Mouse (Mus musculus): ENCODE data around the gene Sirt2. TPM values are rescaled to one million over a fixed set of nuclear protein-coding genes. Genes with fewer than 3 reads are reported as not detected.

Gene Sirt2
- polyA plus RNA-seq, 1 experiment from 2014 or later, result 63.7 TPM

DNA sequence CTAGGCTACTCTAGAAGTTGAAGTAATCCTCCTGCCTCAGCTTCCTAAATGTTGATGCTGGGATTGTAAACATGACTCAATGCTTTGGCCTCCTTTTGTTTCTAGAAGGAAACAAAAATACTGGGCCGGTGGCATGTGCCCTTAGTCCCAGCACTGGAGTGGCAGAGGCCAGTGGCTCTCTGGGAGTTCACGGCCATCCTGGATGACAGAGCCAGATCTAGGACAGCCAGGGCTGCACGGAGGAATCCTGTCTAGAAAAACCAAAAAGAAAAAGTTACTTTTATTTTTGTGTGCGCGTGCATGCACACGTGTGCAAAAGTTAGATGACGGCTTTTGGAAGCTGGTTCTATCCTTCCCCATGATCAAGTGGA, 59.9 kb downstream of the Sirt2 start:
- H3K4me2 ChIP-seq (ENCODE audit: low read depth, low read length), result peak overlapping the region; percentile 57
- H3K4me1 ChIP-seq (ENCODE audit: control insufficient read depth, insufficient read depth, low read length), result peaks cover 30% of the 10 kb centered on the region
- H3K9me3 ChIP-seq (replicated peaks; ENCODE audit: control insufficient read depth, low read length), result no peaks in the 10 kb centered on the region
- 94% methylated on average over 7 of the region's 7 CpGs for WGBS
- H3K9ac ChIP-seq (ENCODE audit: low read length), result no peak overlapping the region
- H3K27ac ChIP-seq (ENCODE audit: low read length), result peak overlapping the region; percentile 97
- H3K4me3 ChIP-seq (replicated peaks; ENCODE audit: low read length), result peak overlapping the region; percentile 63; the same call in 1 of the 2 replicates
- ATAC-seq (ENCODE audit: insufficient read depth, low FRiP score), result no peak
- H3K36me3 ChIP-seq (ENCODE audit: control insufficient read depth, insufficient read depth, low read length), result peaks cover 23% of the 10 kb centered on the region; the same call in 1 of the 2 replicates
- no peaks in the 10 kb centered on the region for H3K27me3 ChIP-seq (ENCODE audit: control insufficient read depth, insufficient read depth, low read length)

DNA sequence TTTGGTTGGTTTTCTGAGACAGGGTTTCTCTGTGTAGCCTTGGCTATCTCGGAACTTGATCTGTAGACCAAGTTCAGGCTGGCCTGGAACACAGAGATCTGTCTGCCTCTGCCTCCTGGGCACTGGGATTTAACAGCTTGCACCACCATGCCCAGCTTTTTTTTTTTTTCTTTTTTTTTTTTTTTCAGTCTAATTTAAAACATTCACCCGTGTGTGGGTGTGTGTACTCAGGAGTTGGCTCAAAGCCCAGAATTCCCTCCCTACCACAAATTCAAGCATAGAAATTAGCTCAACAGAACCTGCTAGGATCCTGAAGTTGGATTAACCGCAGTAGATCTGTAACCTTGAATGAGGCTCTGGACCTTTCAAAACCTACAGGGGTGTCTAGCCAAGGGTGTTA, 60.8 kb downstream of the Sirt2 start:
- Histone ChIP-seq H3K4me1 (ENCODE audit: control insufficient read depth, insufficient read depth, low read length) (peaks cover 32% of the 10 kb centered on the region), H3K4me3 (replicated peaks; ENCODE audit: low read length) (no peak overlapping the region), H3K9me3 (replicated peaks; ENCODE audit: control insufficient read depth, low read length) (no peaks in the 10 kb centered on the region), H3K27me3 (ENCODE audit: control insufficient read depth, insufficient read depth, low read length) (no peaks in the 10 kb centered on the region), H3K9ac (ENCODE audit: low read length) (no peak overlapping the region), H3K4me2 (ENCODE audit: low read depth, low read length) (no peak overlapping the region), H3K27ac (ENCODE audit: low read length) (peak overlapping the region; percentile 42; the same call in 1 of the 2 replicates), H3K36me3 (ENCODE audit: control insufficient read depth, insufficient read depth, low read length) (peaks cover 20% of the 10 kb centered on the region; the same call in 1 of the 2 replicates)
- 35% methylated on average over 3 of the region's 3 CpGs for WGBS
- no peak for ATAC-seq (ENCODE audit: insufficient read depth, low FRiP score)

DNA sequence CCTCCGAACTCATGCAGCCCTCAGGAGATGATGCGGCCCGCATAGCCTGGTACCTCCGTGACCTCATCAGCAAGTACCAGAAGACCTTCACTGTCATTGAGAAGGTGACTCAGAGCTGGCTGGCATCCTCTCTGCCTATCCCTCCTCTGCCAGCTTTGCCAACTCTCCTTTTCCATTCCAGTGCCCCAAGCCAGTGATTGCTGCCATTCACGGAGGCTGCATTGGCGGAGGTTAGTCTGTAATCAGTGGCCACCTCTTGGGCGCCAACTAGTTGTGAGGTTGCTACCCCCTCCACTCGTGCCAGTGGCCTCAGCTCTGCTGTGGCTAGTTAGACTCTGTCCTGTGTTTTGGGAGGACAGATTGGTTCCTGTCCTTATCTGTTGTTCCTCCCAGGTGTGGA, 63.3 kb downstream of the Sirt2 start:
- Histone ChIP-seq H3K9ac (ENCODE audit: low read length) (no peak overlapping the region), H3K36me3 (ENCODE audit: control insufficient read depth, insufficient read depth, low read length) (peaks cover 18% of the 10 kb centered on the region; the same call in 1 of the 2 replicates), H3K27me3 (ENCODE audit: control insufficient read depth, insufficient read depth, low read length) (no peaks in the 10 kb centered on the region), H3K4me3 (replicated peaks; ENCODE audit: low read length) (no peak overlapping the region), H3K27ac (ENCODE audit: low read length) (no peak overlapping the region), H3K9me3 (replicated peaks; ENCODE audit: control insufficient read depth, low read length) (no peaks in the 10 kb centered on the region), H3K4me1 (ENCODE audit: control insufficient read depth, insufficient read depth, low read length) (peaks cover 17% of the 10 kb centered on the region), H3K4me2 (ENCODE audit: low read depth, low read length) (no peak overlapping the region)
- ATAC-seq (ENCODE audit: insufficient read depth, low FRiP score), result no peak
- WGBS, result 93% methylated on average over 8 of the region's 8 CpGs

DNA sequence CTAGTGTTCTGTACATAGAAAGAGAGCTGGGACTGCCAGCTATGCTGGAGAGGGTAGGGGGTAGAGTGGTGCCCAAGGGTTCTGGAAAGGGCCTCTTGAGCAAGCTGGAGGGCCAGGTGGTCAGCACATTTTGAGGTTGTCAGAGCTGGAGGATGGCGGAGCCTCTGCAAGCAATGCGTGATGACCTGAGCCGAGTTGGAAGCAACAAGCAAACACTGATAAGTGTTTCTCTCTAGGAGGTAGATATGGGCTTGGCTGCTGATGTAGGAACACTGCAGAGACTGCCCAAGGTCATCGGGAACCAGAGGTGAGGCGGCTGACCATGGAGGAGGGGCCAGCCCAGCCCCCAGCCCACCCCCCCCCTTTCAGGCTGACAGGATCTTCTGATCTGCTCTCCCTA, 64.4 kb downstream of the Sirt2 start:
- Histone ChIP-seq H3K4me3 (replicated peaks; ENCODE audit: low read length) (no peak overlapping the region), H3K9ac (ENCODE audit: low read length) (no peak overlapping the region), H3K27me3 (ENCODE audit: control insufficient read depth, insufficient read depth, low read length) (no peaks in the 10 kb centered on the region), H3K36me3 (ENCODE audit: control insufficient read depth, insufficient read depth, low read length) (peaks cover 18% of the 10 kb centered on the region; the same call in 1 of the 2 replicates), H3K4me1 (ENCODE audit: control insufficient read depth, insufficient read depth, low read length) (peaks cover 12% of the 10 kb centered on the region), H3K4me2 (ENCODE audit: low read depth, low read length) (no peak overlapping the region), H3K27ac (ENCODE audit: low read length) (peak overlapping the region; percentile 80; the same call in 1 of the 2 replicates), H3K9me3 (replicated peaks; ENCODE audit: control insufficient read depth, low read length) (no peaks in the 10 kb centered on the region)
- 67% methylated on average over 5 of the region's 5 CpGs for WGBS
- ATAC-seq (ENCODE audit: insufficient read depth, low FRiP score), result no peak

DNA sequence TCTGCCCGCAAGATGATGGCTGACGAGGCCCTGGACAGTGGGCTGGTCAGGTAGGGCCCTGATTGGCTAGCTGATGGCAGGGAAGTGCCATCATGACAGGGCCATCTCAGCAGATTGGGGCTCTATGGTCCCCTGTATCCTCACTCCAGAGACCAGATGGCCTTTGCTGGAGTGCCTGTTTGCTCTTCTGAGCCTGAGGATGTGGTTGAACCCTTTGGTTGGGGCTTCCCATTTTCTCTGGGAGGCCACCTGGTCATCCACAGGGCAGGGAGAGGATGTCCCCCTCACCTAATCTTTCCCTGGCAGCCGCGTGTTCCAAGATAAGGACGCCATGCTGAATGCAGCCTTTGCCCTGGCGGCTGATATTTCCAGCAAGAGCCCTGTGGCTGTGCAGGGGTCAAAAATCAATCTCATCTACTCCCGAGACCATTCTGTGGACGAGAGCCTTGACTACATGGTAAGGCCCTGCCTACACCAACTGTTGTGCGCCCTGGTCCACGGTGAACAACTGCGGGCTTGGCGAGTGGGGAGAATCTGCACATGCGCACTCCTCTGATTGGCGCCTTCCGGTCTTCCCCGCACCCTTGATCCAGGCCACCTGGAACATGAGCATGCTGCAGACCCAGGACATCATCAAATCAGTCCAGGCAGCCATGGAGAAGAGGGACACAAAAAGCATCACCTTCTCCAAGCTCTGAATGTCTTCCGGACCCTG, 65.0 kb downstream of the Sirt2 start:
- H3K4me2 ChIP-seq (ENCODE audit: low read depth, low read length), result no peak overlapping the region
- H3K27me3 ChIP-seq (ENCODE audit: control insufficient read depth, insufficient read depth, low read length), result no peaks in the 10 kb centered on the region
- peaks cover 18% of the 10 kb centered on the region; the same call in 1 of the 2 replicates for H3K36me3 ChIP-seq (ENCODE audit: control insufficient read depth, insufficient read depth, low read length)
- H3K9me3 ChIP-seq (replicated peaks; ENCODE audit: control insufficient read depth, low read length), result no peaks in the 10 kb centered on the region
- no peak overlapping the region for H3K4me3 ChIP-seq (replicated peaks; ENCODE audit: low read length)
- H3K4me1 ChIP-seq (ENCODE audit: control insufficient read depth, insufficient read depth, low read length), result peaks cover 8% of the 10 kb centered on the region
- no peak for ATAC-seq (ENCODE audit: insufficient read depth, low FRiP score)
- no peak overlapping the region for H3K9ac ChIP-seq (ENCODE audit: low read length)
- 77% methylated on average over 17 of the region's 17 CpGs for WGBS
- H3K27ac ChIP-seq (ENCODE audit: low read length), result peak overlapping the region; percentile 80

DNA sequence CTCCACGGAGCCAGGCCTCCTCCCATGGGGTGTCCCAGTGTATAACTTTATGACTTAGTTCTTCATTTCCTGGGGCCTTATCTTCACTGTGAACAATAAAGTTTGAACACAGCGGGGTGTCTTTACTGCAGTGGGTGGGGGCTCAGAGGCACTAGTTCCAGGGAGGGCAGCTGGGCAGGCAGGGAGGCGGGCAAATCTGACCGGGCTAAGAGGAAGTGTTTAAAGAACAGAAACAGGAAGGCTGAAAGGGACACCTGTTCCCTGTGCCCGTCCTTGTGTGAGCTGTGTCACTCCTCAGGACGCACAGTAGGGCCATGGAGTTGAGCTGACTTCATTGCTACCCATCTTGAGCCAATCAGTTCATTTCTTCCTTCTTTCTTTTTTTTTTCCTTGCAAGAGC, 65.6 kb downstream of the Sirt2 start:
- H3K27me3 ChIP-seq (ENCODE audit: control insufficient read depth, insufficient read depth, low read length), result no peaks in the 10 kb centered on the region

DNA sequence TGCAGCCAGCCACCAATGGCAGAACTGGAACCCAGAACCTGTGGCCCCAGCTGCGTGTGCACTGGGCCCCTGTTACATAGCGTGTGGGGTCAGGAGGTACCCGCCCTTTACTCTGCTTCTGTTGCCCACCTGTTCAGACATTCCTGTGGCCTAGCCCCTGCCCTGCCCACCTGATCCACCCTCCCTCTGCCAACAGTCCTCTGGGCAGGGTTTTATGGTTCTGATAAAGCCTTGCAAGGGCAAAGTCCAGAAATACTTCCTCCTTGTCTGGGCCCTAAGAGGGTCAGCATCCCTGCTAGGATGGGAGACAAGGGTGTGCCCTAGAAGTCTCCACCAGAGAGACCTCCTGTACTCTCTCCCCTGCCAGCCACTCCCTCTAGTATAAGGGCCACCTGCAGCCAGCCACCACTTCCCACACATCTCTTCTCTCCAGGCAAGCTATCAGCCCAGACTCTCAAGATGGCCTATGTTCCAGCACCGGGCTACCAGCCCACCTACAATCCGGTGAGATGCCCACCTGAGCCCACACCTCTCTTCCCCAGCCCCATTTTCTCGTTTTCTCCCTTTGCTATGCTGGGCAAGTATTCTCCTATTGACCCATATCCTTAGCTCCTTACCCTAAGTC, 67.3 kb downstream of the Sirt2 start, which contains the start of gene Lgals4:
Gene Lgals4, plus strand, starts transcription at position 132 of the 625 bp plus-strand sequence.
- H3K4me2 ChIP-seq (ENCODE audit: low read depth, low read length), result peak within 1 kb of the TSS; percentile 31
- H3K4me1 ChIP-seq (ENCODE audit: control insufficient read depth, insufficient read depth, low read length), result peaks cover 3% of the 10 kb centered on the region
- H3K27ac ChIP-seq (ENCODE audit: low read length), result peak within 1 kb of the TSS; percentile 87
- H3K27me3 ChIP-seq (ENCODE audit: control insufficient read depth, insufficient read depth, low read length), result no peaks in the 10 kb centered on the region
- ATAC-seq (ENCODE audit: insufficient read depth, low FRiP score), result peak; percentile 80
- peak within 1 kb of the TSS; percentile 20 for H3K9ac ChIP-seq (ENCODE audit: low read length)
- no peaks in the 10 kb centered on the region for H3K9me3 ChIP-seq (replicated peaks; ENCODE audit: control insufficient read depth, low read length)
- WGBS, result 64% methylated on average over 6 of the region's 6 CpGs
- peaks cover 18% of the 10 kb centered on the region; the same call in 1 of the 2 replicates for H3K36me3 ChIP-seq (ENCODE audit: control insufficient read depth, insufficient read depth, low read length)
- peak within 1 kb of the TSS; percentile 31 for H3K4me3 ChIP-seq (replicated peaks; ENCODE audit: low read length)

More for the DNA sequence above, 65.6 kb downstream of the Sirt2 start:
- 48% methylated on average over 6 of the region's 6 CpGs for WGBS
- H3K9ac ChIP-seq (ENCODE audit: low read length), result no peak overlapping the region
- H3K4me2 ChIP-seq (ENCODE audit: low read depth, low read length), result no peak overlapping the region
- H3K9me3 ChIP-seq (replicated peaks; ENCODE audit: control insufficient read depth, low read length), result no peaks in the 10 kb centered on the region
- H3K4me1 ChIP-seq (ENCODE audit: control insufficient read depth, insufficient read depth, low read length), result peaks cover 8% of the 10 kb centered on the region
- peak overlapping the region; percentile 80 for H3K27ac ChIP-seq (ENCODE audit: low read length)
- peak; percentile 30; the same call in 1 of the 2 replicates for ATAC-seq (ENCODE audit: insufficient read depth, low FRiP score)
- H3K4me3 ChIP-seq (replicated peaks; ENCODE audit: low read length), result no peak overlapping the region
- H3K36me3 ChIP-seq (ENCODE audit: control insufficient read depth, insufficient read depth, low read length), result peaks cover 18% of the 10 kb centered on the region; the same call in 1 of the 2 replicates

DNA sequence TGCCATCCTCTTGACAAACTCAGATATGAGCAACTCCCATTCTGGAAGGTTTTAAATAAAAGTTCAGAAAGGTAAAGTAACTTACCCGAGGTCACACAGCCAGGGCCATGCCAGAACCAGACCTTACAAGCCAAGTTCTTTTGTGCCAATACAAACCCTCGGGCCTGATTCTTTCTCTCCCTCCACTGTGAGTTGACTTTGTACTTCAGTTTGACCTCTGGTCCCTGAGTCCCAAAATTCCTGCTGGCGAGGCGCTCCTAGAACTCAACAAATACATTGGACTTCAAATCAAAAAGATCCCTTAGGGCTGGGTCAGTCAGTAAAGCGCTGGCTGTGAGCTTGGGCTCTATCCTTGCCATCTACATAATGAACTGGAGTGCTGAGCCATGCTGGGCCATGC, 70.4 kb downstream of the Sirt2 start:
- 0 out of 2 replicates have a peak overlapping the region, but pooled peaks have one; percentile 2 for H3K4me2 ChIP-seq (ENCODE audit: low read depth, low read length)
- 0 out of 2 replicates have a peak overlapping the region, but pooled peaks have one; percentile 7 for H3K27ac ChIP-seq (ENCODE audit: low read length)
- H3K9me3 ChIP-seq (replicated peaks; ENCODE audit: control insufficient read depth, low read length), result no peaks in the 10 kb centered on the region
- ATAC-seq (ENCODE audit: insufficient read depth, low FRiP score), result no peak
- H3K36me3 ChIP-seq (ENCODE audit: control insufficient read depth, insufficient read depth, low read length), result no peaks in the 10 kb centered on the region
- no peak overlapping the region for H3K9ac ChIP-seq (ENCODE audit: low read length)
- H3K27me3 ChIP-seq (ENCODE audit: control insufficient read depth, insufficient read depth, low read length), result no peaks in the 10 kb centered on the region
- no peak overlapping the region for H3K4me3 ChIP-seq (replicated peaks; ENCODE audit: low read length)
- WGBS, result 78% methylated on average over 5 of the region's 5 CpGs
- H3K4me1 ChIP-seq (ENCODE audit: control insufficient read depth, insufficient read depth, low read length), result no peaks in the 10 kb centered on the region; the same call in 1 of the 2 replicates

Measured in stomach, embryonic 16.5 days (tissue).